In the genomic region with DNA sequence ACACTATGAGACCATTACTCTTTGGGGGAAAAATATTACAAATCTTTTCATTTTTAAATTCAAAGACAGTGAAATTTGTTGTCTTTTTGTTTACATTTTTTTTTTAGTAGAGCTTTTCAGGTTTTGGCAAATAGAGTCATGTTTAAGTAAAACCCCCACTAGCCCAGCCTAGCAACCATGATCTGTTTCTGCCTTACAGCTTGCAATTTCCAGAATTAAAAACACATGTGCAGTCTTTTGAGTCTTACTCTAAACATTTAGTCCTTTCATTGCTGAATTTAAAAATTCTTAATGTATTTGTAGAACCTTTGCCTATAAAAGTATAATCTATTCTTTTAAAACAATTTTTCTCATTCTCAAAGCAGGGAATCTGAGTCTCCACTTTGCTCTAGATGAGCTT, we compare ENCODE assay signal across 22 mouse cellular contexts. TPM values are rescaled to one million over a fixed set of nuclear protein-coding genes. Genes with fewer than 3 reads are reported as not detected.
DNase-seq lines count a peak whose midpoint lies in the region; ATAC-seq and TF ChIP-seq lines count a peak whose summit lies in the region.
"Had no signal": no experiment of that assay in that cellular context is flagged by ENCODE, and none has a peak within 500 bp of the region (broad histone marks: within the 10 kb centered on the region; RNA-seq: fewer than 3 reads in every experiment).

No protein-coding gene starts in this region.

- no peak overlapping the region for H3K4me3 ChIP-seq in limb, embryonic 14.5 days (replicated peaks; ENCODE audit: low read length)
- H3K4me3 ChIP-seq in limb, embryonic 10.5 days, result no peak overlapping the region
- no peak overlapping the region for H3K4me3 ChIP-seq in embryonic facial prominence, embryonic 13.5 days
- H3K4me3 ChIP-seq in embryonic facial prominence, embryonic 15.5 days (replicated peaks), result no peak overlapping the region
- no peak overlapping the region for H3K4me3 ChIP-seq in forebrain, embryonic 10.5 days
- H3K4me3 ChIP-seq: embryonic facial prominence, embryonic 12.5 days; erythroblast, embryonic 14.5 days; forebrain, embryonic 13.5 days; forebrain, embryonic 15.5 days had no signal

- H3K4me1 ChIP-seq in limb, embryonic 14.5 days (ENCODE audit: control insufficient read depth, insufficient read depth, low read length), result no peaks in the 10 kb centered on the region
- H3K4me1 ChIP-seq in limb, embryonic 10.5 days, result no peaks in the 10 kb centered on the region
- peaks cover 5% of the 10 kb centered on the region; the same call in 1 of the 2 replicates for H3K4me1 ChIP-seq in embryonic facial prominence, embryonic 13.5 days
- H3K4me1 ChIP-seq in embryonic facial prominence, embryonic 15.5 days, result no peaks in the 10 kb centered on the region
- no peaks in the 10 kb centered on the region for H3K4me1 ChIP-seq in forebrain, embryonic 10.5 days
- H3K4me1 ChIP-seq: embryonic facial prominence, embryonic 12.5 days; forebrain, embryonic 13.5 days; forebrain, embryonic 15.5 days had no signal

- TF ChIP-seq POLR2A in limb, embryonic 14.5 days (IDR thresholded peaks at IDR 0.05; ENCODE audit: borderline replicate concordance, extremely low read depth, insufficient read depth, insufficient read length), result no peak

- H3K27me3 ChIP-seq in limb, embryonic 14.5 days (ENCODE audit: control insufficient read depth, insufficient read depth, low read length), result no peaks in the 10 kb centered on the region
- H3K27me3 ChIP-seq in limb, embryonic 10.5 days (ENCODE audit: low read depth, poor library complexity, severe bottlenecking), result no peaks in the 10 kb centered on the region
- no peaks in the 10 kb centered on the region for H3K27me3 ChIP-seq in embryonic facial prominence, embryonic 13.5 days
- H3K27me3 ChIP-seq in embryonic facial prominence, embryonic 15.5 days, result no peaks in the 10 kb centered on the region
- H3K27me3 ChIP-seq in forebrain, embryonic 10.5 days (ENCODE audit: poor library complexity, severe bottlenecking), result no peaks in the 10 kb centered on the region
- H3K27me3 ChIP-seq: embryonic facial prominence, embryonic 12.5 days; forebrain, embryonic 13.5 days; forebrain, embryonic 15.5 days; Patski had no signal

- H3K36me3 ChIP-seq in limb, embryonic 14.5 days (ENCODE audit: control insufficient read depth, insufficient read depth, low read length), result peaks cover 74% of the 10 kb centered on the region
- H3K36me3 ChIP-seq in limb, embryonic 10.5 days, result peaks cover 86% of the 10 kb centered on the region
- H3K36me3 ChIP-seq in embryonic facial prominence, embryonic 13.5 days, result peaks cover 74% of the 10 kb centered on the region
- peaks cover 72% of the 10 kb centered on the region for H3K36me3 ChIP-seq in embryonic facial prominence, embryonic 15.5 days
- H3K36me3 ChIP-seq in forebrain, embryonic 10.5 days (replicated peaks), result peaks cover 90% of the 10 kb centered on the region

- no peaks in the 10 kb centered on the region for H3K9me3 ChIP-seq in limb, embryonic 14.5 days (ENCODE audit: control insufficient read depth, low read length)
- H3K9me3 ChIP-seq in limb, embryonic 10.5 days (replicated peaks), result no peaks in the 10 kb centered on the region
- no peaks in the 10 kb centered on the region for H3K9me3 ChIP-seq in embryonic facial prominence, embryonic 13.5 days
- H3K9me3 ChIP-seq in embryonic facial prominence, embryonic 15.5 days (replicated peaks), result no peaks in the 10 kb centered on the region
- H3K9me3 ChIP-seq in forebrain, embryonic 10.5 days, result no peaks in the 10 kb centered on the region
- H3K9me3 ChIP-seq: embryonic facial prominence, embryonic 12.5 days; forebrain, embryonic 13.5 days; forebrain, embryonic 15.5 days had no signal

- H3K9ac ChIP-seq in limb, embryonic 14.5 days (ENCODE audit: low read depth, low read length, severe bottlenecking), result no peak overlapping the region
- H3K9ac ChIP-seq in embryonic facial prominence, embryonic 13.5 days, result no peak overlapping the region
- H3K9ac ChIP-seq in embryonic facial prominence, embryonic 15.5 days, result no peak overlapping the region
- H3K9ac ChIP-seq: embryonic facial prominence, embryonic 12.5 days; forebrain, embryonic 13.5 days; forebrain, embryonic 15.5 days; forebrain, postnatal 0 days had no signal

- no peak for ATAC-seq in limb, embryonic 14.5 days (ENCODE audit: low FRiP score, low read depth)
- no peak for ATAC-seq in embryonic facial prominence, embryonic 13.5 days (ENCODE audit: insufficient number of reproducible peaks, insufficient read depth, low FRiP score, low TSS enrichment, low read depth)
- ATAC-seq in embryonic facial prominence, embryonic 15.5 days (ENCODE audit: insufficient number of reproducible peaks, low FRiP score, low TSS enrichment, low read depth), result no peak
- ATAC-seq: activated CD4-positive, CD25-positive, alpha-beta regulatory T cell, adult 4 months; forebrain, embryonic 13.5 days; forebrain, embryonic 15.5 days; forebrain, postnatal 0 days; Patski had no signal

- no peak overlapping the region for H3K27ac ChIP-seq in limb, embryonic 14.5 days (replicated peaks; ENCODE audit: low read depth, low read length)
- no peak overlapping the region for H3K27ac ChIP-seq in limb, embryonic 10.5 days
- H3K27ac ChIP-seq in embryonic facial prominence, embryonic 13.5 days, result peak overlapping the region; percentile 74
- H3K27ac ChIP-seq in embryonic facial prominence, embryonic 15.5 days (replicated peaks), result 0 out of 2 replicates have a peak overlapping the region, but pooled peaks have one; percentile 67
- no peak overlapping the region for H3K27ac ChIP-seq in forebrain, embryonic 10.5 days
- H3K27ac ChIP-seq: forebrain, embryonic 13.5 days; forebrain, embryonic 15.5 days had no signal

- peak; percentile 30 for DNase-seq in limb, embryonic 14.5 days (ENCODE audit: low spot score)
- no peak for DNase-seq in limb, embryonic 10.5 days (ENCODE audit: low spot score)
- no peak for DNase-seq in forebrain, embryonic 10.5 days (ENCODE audit: extremely low spot score, low spot score)
- DNase-seq in kidney, postnatal 25 days, result no peak
- DNase-seq: adrenal gland, adult 8-10 months; adrenal gland, postnatal 14 days; adrenal gland, postnatal 36 days; cerebellum, adult 11-12 months; cerebellum, adult 2 months; cerebellum, adult 9-10 months; cerebellum, postnatal 10 days; cerebellum, postnatal 25 days; forebrain, postnatal 0 days had no signal

- H3K4me2 ChIP-seq in limb, embryonic 14.5 days (replicated peaks; ENCODE audit: low read depth, low read length, severe bottlenecking), result no peak overlapping the region
- H3K4me2 ChIP-seq in embryonic facial prominence, embryonic 13.5 days, result no peak overlapping the region
- H3K4me2 ChIP-seq in embryonic facial prominence, embryonic 15.5 days (replicated peaks), result no peak overlapping the region
- H3K4me2 ChIP-seq: embryonic facial prominence, embryonic 12.5 days; forebrain, embryonic 13.5 days; forebrain, embryonic 15.5 days had no signal

RNA-seq across cellular contexts. Expression of a gene that starts 11.9 kb away (rescaled TPM):
- polyA plus RNA-seq in limb, embryonic 14.5 days (2012; rRNA removed), result 138 and 139 TPM in 2 replicates
- 165 TPM in 2 replicates for polyA plus RNA-seq in limb, embryonic 14.5 days (2014; fragmentation: Nextera tagmentation; extraction: Ambion mirVana)
- 134 and 136 TPM in 2 replicates for polyA plus RNA-seq in limb, embryonic 10.5 days (2016; fragmentation: Nextera tagmentation; extraction: Ambion mirVana)
- 150 and 159 TPM in 2 replicates for polyA plus RNA-seq in embryonic facial prominence, embryonic 13.5 days (2015; fragmentation: Nextera tagmentation; extraction: Ambion mirVana)
- 154 and 159 TPM in 2 replicates for polyA plus RNA-seq in embryonic facial prominence, embryonic 15.5 days (2015; fragmentation: Nextera tagmentation; extraction: Ambion mirVana)
- 129 and 130 TPM in 2 replicates for polyA plus RNA-seq in forebrain, embryonic 10.5 days (2016; fragmentation: Nextera tagmentation; extraction: Ambion mirVana)

RNA-seq across cellular contexts. Expression of a gene that starts 20.8 kb away (rescaled TPM):
- 125 and 144 TPM in 2 replicates for polyA plus RNA-seq in limb, embryonic 14.5 days (2012; rRNA removed)
- 194 and 202 TPM in 2 replicates for polyA plus RNA-seq in limb, embryonic 14.5 days (2014; fragmentation: Nextera tagmentation; extraction: Ambion mirVana)
- polyA plus RNA-seq in limb, embryonic 10.5 days (2016; fragmentation: Nextera tagmentation; extraction: Ambion mirVana), result 257 and 263 TPM in 2 replicates
- 238 and 291 TPM in 2 replicates for polyA plus RNA-seq in embryonic facial prominence, embryonic 13.5 days (2015; fragmentation: Nextera tagmentation; extraction: Ambion mirVana)
- polyA plus RNA-seq in embryonic facial prominence, embryonic 15.5 days (2015; fragmentation: Nextera tagmentation; extraction: Ambion mirVana), result 221 and 224 TPM in 2 replicates
- polyA plus RNA-seq in forebrain, embryonic 10.5 days (2016; fragmentation: Nextera tagmentation; extraction: Ambion mirVana), result 274 and 282 TPM in 2 replicates

RNA-seq across cellular contexts. Expression of a gene that starts 20.8 kb away (rescaled TPM):
- polyA plus RNA-seq in limb, embryonic 14.5 days (2012; rRNA removed), result 12.2 and 22.0 TPM in 2 replicates
- polyA plus RNA-seq in limb, embryonic 14.5 days (2014; fragmentation: Nextera tagmentation; extraction: Ambion mirVana), result 49.4 and 50.3 TPM in 2 replicates
- 52.7 and 54.0 TPM in 2 replicates for polyA plus RNA-seq in limb, embryonic 10.5 days (2016; fragmentation: Nextera tagmentation; extraction: Ambion mirVana)
- 68.1 and 69.4 TPM in 2 replicates for polyA plus RNA-seq in embryonic facial prominence, embryonic 13.5 days (2015; fragmentation: Nextera tagmentation; extraction: Ambion mirVana)
- polyA plus RNA-seq in embryonic facial prominence, embryonic 15.5 days (2015; fragmentation: Nextera tagmentation; extraction: Ambion mirVana), result 59.9 and 63.7 TPM in 2 replicates
- polyA plus RNA-seq in forebrain, embryonic 10.5 days (2016; fragmentation: Nextera tagmentation; extraction: Ambion mirVana), result 52.4 and 56.7 TPM in 2 replicates

RNA-seq across cellular contexts. Expression of a gene that starts 34.5 kb away (rescaled TPM):
- 0.58 TPM in 2 replicates for polyA plus RNA-seq in limb, embryonic 14.5 days (2012; rRNA removed)
- polyA plus RNA-seq in limb, embryonic 14.5 days (2014; fragmentation: Nextera tagmentation; extraction: Ambion mirVana), result not detected in 2 replicates
- polyA plus RNA-seq in limb, embryonic 10.5 days (2016; fragmentation: Nextera tagmentation; extraction: Ambion mirVana), result not detected in 2 replicates
- polyA plus RNA-seq in embryonic facial prominence, embryonic 13.5 days (2015; fragmentation: Nextera tagmentation; extraction: Ambion mirVana), result not detected in 2 replicates
- not detected in 2 replicates for polyA plus RNA-seq in embryonic facial prominence, embryonic 15.5 days (2015; fragmentation: Nextera tagmentation; extraction: Ambion mirVana)
- not detected in 2 replicates for polyA plus RNA-seq in forebrain, embryonic 10.5 days (2016; fragmentation: Nextera tagmentation; extraction: Ambion mirVana)
- polyA plus RNA-seq: activated CD4-positive, CD25-positive, alpha-beta regulatory T cell, adult 4 months; embryonic facial prominence, embryonic 12.5 days; erythroblast, embryonic 14.5 days; forebrain, embryonic 11.5 days; forebrain, embryonic 13.5 days; forebrain, embryonic 15.5 days; forebrain, postnatal 0 days; Patski had no signal

RNA-seq across cellular contexts. Expression of a gene that starts 37.2 kb away (rescaled TPM):
- 3.7 and 4.6 TPM in 2 replicates for polyA plus RNA-seq in limb, embryonic 14.5 days (2012; rRNA removed)
- polyA plus RNA-seq in limb, embryonic 14.5 days (2014; fragmentation: Nextera tagmentation; extraction: Ambion mirVana), result 1.9 and 2.3 TPM in 2 replicates
- polyA plus RNA-seq in limb, embryonic 10.5 days (2016; fragmentation: Nextera tagmentation; extraction: Ambion mirVana), result 1.1 TPM in 2 replicates
- 1.9 and 2.1 TPM in 2 replicates for polyA plus RNA-seq in embryonic facial prominence, embryonic 13.5 days (2015; fragmentation: Nextera tagmentation; extraction: Ambion mirVana)
- polyA plus RNA-seq in embryonic facial prominence, embryonic 15.5 days (2015; fragmentation: Nextera tagmentation; extraction: Ambion mirVana), result 2.2 and 3.4 TPM in 2 replicates
- polyA plus RNA-seq in forebrain, embryonic 10.5 days (2016; fragmentation: Nextera tagmentation; extraction: Ambion mirVana), result 1.5 and 1.6 TPM in 2 replicates
- polyA plus RNA-seq: Patski had no signal

Comparison
In these comparisons a context has a peak if more than half of its experiments do, and no peak if none do; other contexts are left out.
1. H3K27ac ChIP-seq: peak in embryonic facial prominence, embryonic 13.5 days (single experiment) and embryonic facial prominence, embryonic 15.5 days (single experiment); none in limb, embryonic 14.5 days (single experiment), limb, embryonic 10.5 days (single experiment) and forebrain, embryonic 10.5 days (single experiment).